Mouse (Mus musculus): Measurements from ENCODE around the gene Jag1. TPM values are rescaled to one million over a fixed set of nuclear protein-coding genes. Genes with fewer than 3 reads are reported as not detected.

The Jag1 gene
- polyA plus RNA-seq, 1 experiment from 2014 or later = 1.1 TPM

GRCm38 (mm10) chr2:137082896-137083620 lies 33.4 kb downstream of the Jag1 start:
- no peak for DNase-seq
- Histone ChIP-seq H3K4me1 (ENCODE audit: insufficient read depth) (no peaks in the 10 kb centered on the region), H3K36me3 (replicated peaks; ENCODE audit: insufficient read depth, low read length) (no peaks in the 10 kb centered on the region; the same call in 1 of the 2 replicates), H3K27me3 (ENCODE audit: insufficient read depth, low read length) (no peaks in the 10 kb centered on the region), H3K4me3 (ENCODE audit: low read depth, low read length) (no peak overlapping the region), H3K27ac (ENCODE audit: low read depth) (no peak overlapping the region), H3K9ac (replicated peaks) (no peak overlapping the region), H3K4me2 (ENCODE audit: low read depth, low read length) (no peak overlapping the region), H3K9me3 (ENCODE audit: low read length) (no peaks in the 10 kb centered on the region)
- no peak for TF ChIP-seq CTCF (IDR thresholded peaks at IDR 0.05; ENCODE audit: low read depth)
- no peak for TF ChIP-seq EP300 (IDR thresholded peaks at IDR 0.05; ENCODE audit: low read depth)
- no peak for ATAC-seq
- 86% methylated on average over 24 of the region's 24 CpGs for WGBS (ENCODE audit: insufficient replicate concordance)

DNA sequence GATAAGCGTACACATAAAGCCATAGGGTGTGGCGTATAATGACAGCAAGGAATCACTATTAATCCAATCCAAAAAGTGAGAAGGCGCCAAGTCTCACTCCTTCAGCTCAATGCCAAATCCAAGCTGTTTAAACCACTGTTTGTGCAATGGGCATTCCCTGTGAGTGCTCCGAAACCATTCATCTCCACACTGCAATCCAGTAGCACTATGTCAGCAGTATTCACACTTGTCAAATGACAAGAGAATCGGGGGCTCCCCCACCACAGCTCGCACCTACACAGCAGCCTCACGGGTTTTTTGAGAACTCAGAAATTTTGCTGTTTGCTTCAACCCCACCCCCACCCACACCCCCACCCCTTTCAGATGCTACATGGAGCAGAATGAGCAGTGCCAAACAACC lies 35.4 kb downstream of the Jag1 start:
- no peak for TF ChIP-seq CTCF (IDR thresholded peaks at IDR 0.05; ENCODE audit: low read depth)
- no peak for TF ChIP-seq EP300 (IDR thresholded peaks at IDR 0.05; ENCODE audit: low read depth)
- Histone ChIP-seq H3K4me2 (ENCODE audit: low read depth, low read length) (no peak overlapping the region), H3K9me3 (ENCODE audit: low read length) (no peaks in the 10 kb centered on the region), H3K4me3 (ENCODE audit: low read depth, low read length) (no peak overlapping the region), H3K27me3 (ENCODE audit: insufficient read depth, low read length) (no peaks in the 10 kb centered on the region), H3K4me1 (ENCODE audit: insufficient read depth) (no peaks in the 10 kb centered on the region), H3K36me3 (replicated peaks; ENCODE audit: insufficient read depth, low read length) (no peaks in the 10 kb centered on the region; the same call in 1 of the 2 replicates), H3K9ac (replicated peaks) (no peak overlapping the region), H3K27ac (ENCODE audit: low read depth) (no peak overlapping the region)
- DNase-seq (no peak), ATAC-seq (no peak)
- 83% methylated on average over 7 of the region's 7 CpGs for WGBS (ENCODE audit: insufficient replicate concordance)

GRCm38 (mm10) chr2:137080468-137080867 lies 36.0 kb downstream of the Jag1 start:
- DNase-seq (no peak), ATAC-seq (no peak)
- Histone ChIP-seq H3K27me3 (ENCODE audit: insufficient read depth, low read length) (no peaks in the 10 kb centered on the region), H3K36me3 (replicated peaks; ENCODE audit: insufficient read depth, low read length) (no peaks in the 10 kb centered on the region; the same call in 1 of the 2 replicates), H3K4me1 (ENCODE audit: insufficient read depth) (no peaks in the 10 kb centered on the region), H3K27ac (ENCODE audit: low read depth) (no peak overlapping the region), H3K4me2 (ENCODE audit: low read depth, low read length) (no peak overlapping the region), H3K4me3 (ENCODE audit: low read depth, low read length) (no peak overlapping the region), H3K9me3 (ENCODE audit: low read length) (no peaks in the 10 kb centered on the region), H3K9ac (replicated peaks) (no peak overlapping the region)
- TF ChIP-seq EP300 (IDR thresholded peaks at IDR 0.05; ENCODE audit: low read depth) (no peak), CTCF (IDR thresholded peaks at IDR 0.05; ENCODE audit: low read depth) (no peak)
- 45% methylated on average over 6 of the region's 6 CpGs for WGBS (ENCODE audit: insufficient replicate concordance)

DNA sequence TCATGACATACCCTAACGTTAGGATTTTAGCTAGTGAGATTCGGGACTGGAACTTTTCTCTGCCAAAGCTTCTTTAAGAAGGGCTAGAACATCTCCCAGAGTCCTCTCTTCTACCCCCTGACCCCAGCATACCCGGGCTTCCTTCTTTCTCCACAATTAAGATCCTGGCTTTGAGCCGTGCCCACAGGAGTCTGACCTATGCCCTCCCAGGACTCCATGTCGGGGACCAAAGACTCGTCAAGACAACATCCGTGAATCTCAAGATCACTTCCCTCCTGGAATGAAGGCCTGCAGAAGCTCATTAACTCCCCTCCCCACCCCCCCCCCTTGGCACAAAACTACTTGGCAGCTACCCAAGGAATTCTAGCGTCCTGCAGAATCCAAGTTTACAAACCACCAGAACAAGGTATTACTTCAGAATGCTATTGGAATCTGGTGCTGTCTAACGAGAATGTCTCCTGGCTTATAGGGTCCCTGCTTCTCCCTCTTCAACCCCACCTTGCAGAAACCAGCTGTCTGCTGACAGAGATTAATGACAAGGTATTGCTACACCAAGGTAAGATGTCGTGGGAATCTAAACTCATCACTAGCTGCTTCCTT lies 36.6 kb downstream of the Jag1 start:
- no peak overlapping the region for H3K4me3 ChIP-seq (ENCODE audit: low read depth, low read length)
- no peak for ATAC-seq
- DNase-seq = no peak
- no peak overlapping the region for H3K27ac ChIP-seq (ENCODE audit: low read depth)
- H3K4me1 ChIP-seq (ENCODE audit: insufficient read depth) = no peaks in the 10 kb centered on the region
- no peaks in the 10 kb centered on the region for H3K36me3 ChIP-seq (replicated peaks; ENCODE audit: insufficient read depth, low read length)
- H3K4me2 ChIP-seq (ENCODE audit: low read depth, low read length) = no peak overlapping the region
- TF ChIP-seq EP300 (IDR thresholded peaks at IDR 0.05; ENCODE audit: low read depth) = no peak
- no peaks in the 10 kb centered on the region for H3K9me3 ChIP-seq (ENCODE audit: low read length)
- H3K27me3 ChIP-seq (ENCODE audit: insufficient read depth, low read length) = no peaks in the 10 kb centered on the region
- WGBS (ENCODE audit: insufficient replicate concordance) = 62% methylated on average over 10 of the region's 10 CpGs
- H3K9ac ChIP-seq (replicated peaks) = no peak overlapping the region

DNA sequence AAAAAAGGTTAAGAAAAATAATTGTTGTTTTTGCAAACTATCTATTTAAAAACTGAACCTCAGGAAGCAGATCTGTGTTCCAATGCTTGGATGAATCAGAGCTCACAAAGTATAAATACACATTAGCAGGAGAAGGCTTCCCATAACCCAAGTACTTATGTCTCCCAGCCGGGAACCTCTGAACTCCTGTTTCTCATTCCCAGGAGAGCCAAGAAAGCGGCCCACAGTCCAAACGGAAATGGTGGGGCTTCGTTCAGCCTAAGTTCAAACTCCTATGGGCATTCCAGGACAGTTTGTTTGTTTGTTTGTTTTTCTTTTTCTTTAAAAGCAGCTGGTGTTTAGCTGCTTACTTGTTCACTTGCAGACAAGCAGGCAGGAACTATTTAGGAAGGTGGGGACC lies 37.7 kb downstream of the Jag1 start:
- no peaks in the 10 kb centered on the region for H3K9me3 ChIP-seq (ENCODE audit: low read length)
- no peaks in the 10 kb centered on the region for H3K4me1 ChIP-seq (ENCODE audit: insufficient read depth)
- 73% methylated on average over 4 of the region's 4 CpGs for WGBS (ENCODE audit: insufficient replicate concordance)
- no peaks in the 10 kb centered on the region for H3K36me3 ChIP-seq (replicated peaks; ENCODE audit: insufficient read depth, low read length)
- no peak for TF ChIP-seq EP300 (IDR thresholded peaks at IDR 0.05; ENCODE audit: low read depth)
- TF ChIP-seq CTCF (IDR thresholded peaks at IDR 0.05; ENCODE audit: low read depth) = no peak
- no peak overlapping the region for H3K4me3 ChIP-seq (ENCODE audit: low read depth, low read length)
- H3K27me3 ChIP-seq (ENCODE audit: insufficient read depth, low read length) = no peaks in the 10 kb centered on the region
- DNase-seq = no peak
- no peak overlapping the region for H3K4me2 ChIP-seq (ENCODE audit: low read depth, low read length)
- no peak overlapping the region for H3K27ac ChIP-seq (ENCODE audit: low read depth)
- no peak for ATAC-seq
- no peak overlapping the region for H3K9ac ChIP-seq (replicated peaks)

DNA sequence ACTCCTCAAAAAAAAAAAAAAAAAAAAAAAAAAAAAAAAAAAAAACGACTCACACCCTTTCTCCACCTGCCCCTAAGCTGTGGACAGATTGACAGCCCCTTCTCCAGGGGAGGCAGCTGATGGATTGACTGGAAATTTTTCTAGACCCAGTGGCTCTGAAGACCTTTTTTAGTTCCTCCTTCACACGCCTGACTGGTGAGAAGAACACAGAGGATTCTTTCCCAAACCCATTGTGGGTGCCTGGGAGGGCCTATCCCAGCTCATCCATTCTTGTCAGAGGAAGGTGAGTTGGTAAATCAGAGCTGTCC lies 42.2 kb downstream of the Jag1 start:
- DNase-seq = no peak
- TF ChIP-seq CTCF (IDR thresholded peaks at IDR 0.05; ENCODE audit: low read depth) = no peak
- no peak for TF ChIP-seq EP300 (IDR thresholded peaks at IDR 0.05; ENCODE audit: low read depth)
- Histone ChIP-seq H3K27ac (ENCODE audit: low read depth) (no peak overlapping the region), H3K36me3 (replicated peaks; ENCODE audit: insufficient read depth, low read length) (no peaks in the 10 kb centered on the region), H3K27me3 (ENCODE audit: insufficient read depth, low read length) (no peaks in the 10 kb centered on the region), H3K4me1 (ENCODE audit: insufficient read depth) (no peaks in the 10 kb centered on the region), H3K9me3 (ENCODE audit: low read length) (no peaks in the 10 kb centered on the region), H3K4me2 (ENCODE audit: low read depth, low read length) (no peak overlapping the region), H3K4me3 (ENCODE audit: low read depth, low read length) (no peak overlapping the region), H3K9ac (replicated peaks) (no peak overlapping the region)
- 59% methylated on average over 2 of the region's 2 CpGs for WGBS (ENCODE audit: insufficient replicate concordance)
- ATAC-seq = no peak

Measured in liver, postnatal 0 days (tissue).